Mouse (Mus musculus): ENCODE results near the gene Dnajc3.
A peak's percentile ranks its signal among the peaks of the same experiment; 100 is the strongest.

Dnajc3 gene

GRCm38 (mm10) chr14:118986653-118987522, 49.1 kb downstream of the Dnajc3 start:
- peak; percentile 58 for DNase-seq

DNA sequence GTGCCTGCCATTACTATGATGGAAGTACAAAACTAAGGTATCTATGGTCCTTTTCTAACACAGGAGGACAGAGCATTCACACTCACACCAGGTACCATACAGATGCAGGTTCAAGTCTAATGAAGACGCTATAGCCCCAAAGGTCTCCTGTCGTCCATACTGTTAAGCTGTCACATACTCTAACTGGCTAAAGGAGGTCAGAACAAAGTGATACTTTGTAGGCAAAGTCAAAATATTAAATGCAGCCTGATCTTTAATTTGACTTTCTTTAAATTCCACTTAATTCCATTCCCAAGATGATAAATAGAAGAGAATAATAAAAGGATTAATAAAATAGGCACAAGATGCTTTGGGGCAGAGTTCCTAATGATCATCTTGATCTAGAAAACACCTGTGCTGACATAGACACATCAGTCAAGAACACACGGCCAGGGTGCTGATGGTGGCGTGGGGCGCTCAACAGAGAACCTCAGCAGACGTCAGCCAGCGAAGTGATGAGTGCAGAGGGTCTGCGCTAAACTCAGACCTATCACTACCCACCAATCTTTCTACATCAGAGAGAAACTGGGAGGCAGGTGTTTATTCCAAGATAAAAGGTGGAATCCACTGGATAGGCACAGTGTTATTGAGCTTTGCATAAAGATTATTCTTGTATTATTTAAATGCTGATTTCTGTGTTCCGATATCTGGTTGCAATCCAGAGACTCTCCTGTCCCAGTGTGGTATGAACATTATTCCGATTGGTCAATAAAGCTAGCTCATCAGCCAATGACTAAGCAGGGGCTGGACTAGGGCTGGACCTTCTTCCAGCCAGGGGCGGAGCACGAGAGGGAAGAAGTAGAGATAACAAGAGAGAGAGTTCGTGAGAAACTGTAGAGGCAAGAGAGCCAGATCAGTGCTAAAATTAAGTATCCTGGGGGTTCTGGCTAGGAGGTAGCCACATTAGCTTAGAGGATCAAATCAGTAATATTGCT, 50.0 kb downstream of the Dnajc3 start:
- DNase-seq, result no peak

GRCm38 (mm10) chr14:118995226-118995925, 57.6 kb downstream of the Dnajc3 start:
- no peak for DNase-seq

GRCm38 (mm10) chr14:119003320-119003719, 65.5 kb downstream of the Dnajc3 start:
- DNase-seq, result no peak

GRCm38 (mm10) chr14:119005834-119006233, 68.1 kb downstream of the Dnajc3 start:
- DNase-seq, result peak; percentile 42

- DNase-seq, result peak; percentile 76
Measured at GRCm38 (mm10) chr14:119006441-119007102, 68.8 kb downstream of the Dnajc3 start.

- peak; percentile 100 for DNase-seq
Measured at GRCm38 (mm10) chr14:119007103-119007951, 69.6 kb downstream of the Dnajc3 start.

DNA sequence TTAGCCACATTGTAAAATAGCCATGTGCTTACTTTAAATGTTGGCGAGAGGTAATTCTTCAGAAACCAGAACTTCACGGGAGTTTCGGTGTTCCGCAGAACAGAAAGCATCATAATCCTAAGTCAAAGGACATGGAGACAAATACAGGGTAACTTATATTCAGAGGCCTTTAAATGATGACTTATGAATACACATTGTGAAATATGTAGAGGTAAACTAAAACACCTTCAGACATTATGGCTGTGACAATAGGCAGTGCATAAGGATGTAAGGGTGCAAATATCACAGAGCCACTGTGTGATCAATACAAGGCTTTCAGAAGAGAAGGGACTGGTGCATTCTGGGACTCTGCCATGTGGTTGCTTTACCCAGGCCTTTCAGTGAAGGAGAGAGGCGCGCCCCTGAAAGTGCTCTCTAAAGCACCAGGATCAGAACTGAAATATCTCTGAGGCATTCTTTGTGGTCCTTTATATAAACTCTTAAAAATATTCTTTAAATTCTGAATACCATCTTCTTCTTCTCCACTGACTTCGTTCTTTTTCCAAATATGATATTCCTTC, 70.3 kb downstream of the Dnajc3 start:
- peak; percentile 36 for DNase-seq

DNA sequence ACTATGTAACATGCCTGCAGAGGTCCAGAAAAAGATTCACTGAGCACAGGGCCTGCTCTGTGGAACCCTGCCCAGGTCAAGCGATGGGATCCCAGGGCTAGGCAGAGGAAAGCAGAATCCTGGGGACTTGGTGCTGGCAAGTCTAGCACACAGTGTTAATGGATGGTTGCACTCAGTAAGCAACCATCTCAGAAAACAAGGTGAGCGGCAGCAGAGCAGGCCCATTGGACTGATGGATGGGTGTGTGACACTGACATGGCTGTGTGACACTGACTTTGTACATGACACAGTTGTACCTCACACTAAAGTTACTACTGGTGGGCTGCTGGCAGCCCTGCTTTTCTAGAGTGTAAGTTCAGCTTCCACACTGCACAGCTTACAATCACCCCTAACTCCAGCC, 71.8 kb downstream of the Dnajc3 start:
- DNase-seq, result no peak

DNA sequence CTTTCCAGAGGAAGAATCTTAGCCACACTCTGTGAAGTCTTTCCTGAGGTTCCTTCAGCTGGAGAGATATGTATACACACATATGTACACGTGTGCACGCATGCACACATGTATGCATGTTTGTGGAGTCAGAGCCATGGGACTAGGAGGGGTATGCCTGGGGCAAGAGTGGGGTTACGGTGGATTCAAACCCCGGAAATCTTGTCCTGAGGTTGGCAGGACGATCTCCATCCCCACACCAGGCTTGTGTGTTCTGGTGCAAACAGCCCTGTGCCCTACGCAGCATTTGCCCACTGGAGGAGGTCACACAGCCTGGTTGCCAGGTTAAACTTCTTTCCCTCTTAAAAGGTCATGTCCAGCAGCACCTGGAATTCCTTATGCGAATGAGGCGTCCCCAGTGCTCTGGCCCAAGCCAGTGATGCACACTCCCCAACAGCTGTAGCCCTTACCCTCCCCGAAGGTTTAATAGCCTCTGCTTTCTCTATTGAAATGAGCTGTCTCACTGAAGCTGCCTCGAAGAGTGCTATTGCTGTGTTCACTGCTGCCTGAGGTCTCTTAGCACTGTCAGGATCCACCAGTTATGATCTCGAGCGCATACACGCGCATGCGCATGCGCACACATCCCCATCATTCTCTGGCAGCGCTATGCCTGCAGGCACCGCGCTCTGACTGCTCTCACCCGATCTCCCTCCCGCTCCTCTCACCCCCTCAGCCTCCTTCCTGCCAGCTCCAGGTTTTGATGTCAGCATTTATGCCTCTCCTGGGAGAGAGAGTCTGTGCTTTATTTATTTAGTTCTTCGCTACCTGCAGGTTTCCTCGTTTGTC, 75.0 kb downstream of the Dnajc3 start:
- DNase-seq, result peak; percentile 87

DNA sequence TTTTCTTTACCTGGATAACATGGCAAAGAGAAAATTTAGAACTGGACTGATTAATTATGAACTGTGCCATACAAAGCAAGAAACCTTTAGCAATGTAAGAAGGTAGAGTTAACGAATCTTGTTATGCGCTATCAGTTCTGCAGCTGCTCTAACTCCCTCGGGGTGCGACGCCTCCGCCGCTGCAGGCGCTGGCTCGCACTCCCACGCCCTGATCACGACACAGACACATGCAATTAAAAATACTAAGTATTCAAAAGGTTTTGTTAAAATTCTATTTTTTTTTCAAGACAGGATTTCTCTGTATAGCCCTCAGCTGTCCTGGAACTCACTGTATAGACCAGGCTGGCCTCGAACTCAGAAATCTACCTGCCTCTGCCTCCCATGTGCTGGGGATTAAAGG, 75.8 kb downstream of the Dnajc3 start:
- no peak for DNase-seq

- DNase-seq, result no peak
Measured at GRCm38 (mm10) chr14:119025889-119026288, 88.1 kb downstream of the Dnajc3 start.

- peak; percentile 46 for DNase-seq
Measured at GRCm38 (mm10) chr14:119027130-119027529, 89.4 kb downstream of the Dnajc3 start.

GRCm38 (mm10) chr14:119027675-119028253, 90.0 kb downstream of the Dnajc3 start:
- DNase-seq, result no peak
